Mouse (Mus musculus): ENCODE data around the gene Nop10. TPM values are rescaled to one million over a fixed set of nuclear protein-coding genes. Genes with fewer than 3 reads are reported as not detected.

Nop10 gene
- total RNA-seq (2023) = 10 to 100 TPM; 19.7 to 24.4 TPM

GRCm38 (mm10) chr2:112261748-112262653 is at the start of gene Nop10:
Gene Nop10 (plus strand): TSS chr2:112261926.

GRCm38 (mm10) chr2:112239212-112239934 is 22.4 kb upstream of the Nop10 start, which contains the start of gene Lpcat4:
Gene Lpcat4 (plus strand): TSS chr2:112239468.

GRCm38 (mm10) chr2:112259241-112259962 is 2.3 kb upstream of the Nop10 start, which contains the start of gene Nutm1:
Gene Nutm1 (minus strand): TSS chr2:112259291.

DNA sequence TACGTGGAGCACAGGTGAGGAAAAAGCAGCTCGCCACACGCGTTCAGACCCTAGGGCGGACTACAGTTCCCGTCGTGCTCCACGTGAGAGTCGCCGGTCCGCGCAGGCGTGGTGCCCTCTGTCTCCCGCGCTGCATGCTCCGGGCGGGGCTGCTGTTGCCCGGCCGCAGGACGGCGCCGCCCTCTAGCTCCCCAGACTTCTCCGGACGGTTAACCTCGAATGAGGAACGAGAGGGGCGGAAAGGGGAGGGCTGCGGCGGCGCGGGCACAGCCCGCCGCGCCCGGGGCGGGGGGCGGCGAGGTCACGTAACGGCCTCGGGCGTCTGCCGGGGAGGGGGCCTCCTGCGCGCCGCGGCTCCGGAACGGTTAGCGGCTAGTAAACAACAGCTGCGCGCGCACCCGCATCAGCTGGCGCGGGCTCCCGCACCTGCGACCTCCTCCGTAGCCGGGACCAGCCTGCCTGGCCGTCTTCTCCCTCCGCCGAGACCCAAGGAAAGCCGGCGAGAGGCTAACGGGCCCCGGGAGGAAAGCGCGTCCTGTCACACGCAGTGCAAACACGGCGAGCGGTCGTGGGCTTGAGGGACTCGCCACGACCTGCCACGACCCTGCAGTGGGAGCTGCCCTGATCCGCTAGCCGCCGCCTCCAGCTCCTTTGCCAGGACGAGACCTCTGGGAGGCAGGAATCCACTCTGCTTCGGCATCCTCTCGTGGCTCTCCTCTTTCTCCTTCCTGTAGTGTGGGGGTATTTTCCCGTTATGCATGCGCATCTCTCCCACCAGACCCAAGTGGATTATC is 3.9 kb downstream of the Nop10 start, which contains the start of gene Slc12a6:
Slc12a6 (plus strand) TSS at position 378 of the 794 bp plus-strand sequence.

GRCm38 (mm10) chr2:112266242-112266592 is 4.5 kb downstream of the Nop10 start, which contains the start of gene Gm21985:
Gene Gm21985 (plus strand): TSS chr2:112266314.

Other genes with a start within 250 kb of the Nop10 start
- not detected for gene Olfr1310, start 249.2 kb upstream of the Nop10 start, total RNA-seq (2023)
- not detected for gene Olfr1311, start 237.5 kb upstream of the Nop10 start, total RNA-seq (2023)
- not detected for gene Olfr1312, start 211.7 kb upstream of the Nop10 start, total RNA-seq (2023)
- not detected for gene Olfr1313, start 184.1 kb upstream of the Nop10 start, total RNA-seq (2023)
- gene Olfr1314, start 165.1 kb upstream of the Nop10 start, total RNA-seq (2023) = not detected
- gene Olfr1315-ps1, start 146.5 kb upstream of the Nop10 start, total RNA-seq (2023) = not detected
- not detected for gene Olfr1316, start 126.9 kb upstream of the Nop10 start, total RNA-seq (2023)
- gene Olfr1317, start 121.6 kb upstream of the Nop10 start, total RNA-seq (2023) = not detected
- not detected for gene Olfr1318, start 107.7 kb upstream of the Nop10 start, total RNA-seq (2023)
- 10 to 100 TPM; 78.1 to 86.7 TPM for gene Lpcat4, start 22.5 kb upstream of the Nop10 start, total RNA-seq (2023)
- gene Nutm1, start 2.6 kb upstream of the Nop10 start, total RNA-seq (2023) = not detected
- 100 to 1,000 TPM; 221 to 223 TPM for gene Slc12a6, start 3.9 kb downstream of the Nop10 start, total RNA-seq (2023)
- not detected for gene Gm21985, start 4.4 kb downstream of the Nop10 start, total RNA-seq (2023)
- gene Emc4, start 106.1 kb downstream of the Nop10 start, total RNA-seq (2023) = 10 to 100 TPM; 16.5 to 20.0 TPM
- 1 to 10 TPM; 6.4 to 6.9 TPM for gene Katnbl1, start 117.3 kb downstream of the Nop10 start, total RNA-seq (2023)
- 1 to 10 TPM; 7.0 to 8.1 TPM for gene Emc7, start 193.1 kb downstream of the Nop10 start, total RNA-seq (2023)
- gene Chrm5, start 218.8 kb downstream of the Nop10 start, total RNA-seq (2023) = not detected
- gene Aven, start 231.0 kb downstream of the Nop10 start, total RNA-seq (2023) = 10 to 100 TPM in 1 of 2 experiments, 1 to 10 TPM in 1; 4.3 to 10.2 TPM